Mouse (Mus musculus): ENCODE results near the gene Thop1. TPM values are rescaled to one million over a fixed set of nuclear protein-coding genes. Genes with fewer than 3 reads are reported as not detected.

Thop1 gene
- polyA plus RNA-seq, 1 experiment, result 30.7 TPM

- Histone ChIP-seq H3K27ac (ENCODE audit: control insufficient read depth, insufficient read depth, low read length) (no peak within 1 kb of the TSS), H3K4me1 (replicated peaks; ENCODE audit: control insufficient read depth, insufficient read depth, low read length) (no peaks in the 10 kb centered on the region), H3K4me3 (ENCODE audit: control insufficient read depth, insufficient read depth, low read length) (no peak within 1 kb of the TSS), H3K27me3 (ENCODE audit: control insufficient read depth, insufficient read depth, low read length) (peaks cover 5% of the 10 kb centered on the region; the same call in 1 of the 2 replicates), H3K36me3 (ENCODE audit: control insufficient read depth, insufficient read depth, low read length) (no peaks in the 10 kb centered on the region)
- DNase-seq, result no peak
- TF ChIP-seq CTCF (IDR thresholded peaks at IDR 0.05; ENCODE audit: borderline replicate concordance, control insufficient read depth, extremely low read depth, insufficient read depth, low read length, poor library complexity) (no peak), POLR2A (IDR thresholded peaks at IDR 0.05; ENCODE audit: control insufficient read depth, extremely low read depth, insufficient read depth, low read length, poor library complexity) (no peak)
- 60% methylated on average over 12 of the region's 12 CpGs for WGBS
These were observed 44.1 kb upstream of the Thop1 start, which contains the start of gene Diras1 for GRCm38 (mm10) chr10:81025639-81026275. Gene Diras1 (minus strand): TSS chr10:81025662.

- no peak overlapping the region for H3K27ac ChIP-seq (ENCODE audit: control insufficient read depth, insufficient read depth, low read length)
- H3K27me3 ChIP-seq (ENCODE audit: control insufficient read depth, insufficient read depth, low read length), result peaks cover 5% of the 10 kb centered on the region; the same call in 1 of the 2 replicates
- H3K4me3 ChIP-seq (ENCODE audit: control insufficient read depth, insufficient read depth, low read length), result no peak overlapping the region
- H3K4me1 ChIP-seq (replicated peaks; ENCODE audit: control insufficient read depth, insufficient read depth, low read length), result no peaks in the 10 kb centered on the region
- DNase-seq, result no peak
- 96% methylated on average over 5 of the region's 5 CpGs for WGBS
- TF ChIP-seq CTCF (IDR thresholded peaks at IDR 0.05; ENCODE audit: borderline replicate concordance, control insufficient read depth, extremely low read depth, insufficient read depth, low read length, poor library complexity) (no peak), POLR2A (IDR thresholded peaks at IDR 0.05; ENCODE audit: control insufficient read depth, extremely low read depth, insufficient read depth, low read length, poor library complexity) (no peak)
- H3K36me3 ChIP-seq (ENCODE audit: control insufficient read depth, insufficient read depth, low read length), result no peaks in the 10 kb centered on the region
These were observed 43.0 kb upstream of the Thop1 start for GRCm38 (mm10) chr10:81026857-81027256.

GRCm38 (mm10) chr10:81027331-81027730 is 42.5 kb upstream of the Thop1 start:
- Histone ChIP-seq H3K4me1 (replicated peaks; ENCODE audit: control insufficient read depth, insufficient read depth, low read length) (no peaks in the 10 kb centered on the region), H3K27ac (ENCODE audit: control insufficient read depth, insufficient read depth, low read length) (no peak overlapping the region), H3K4me3 (ENCODE audit: control insufficient read depth, insufficient read depth, low read length) (no peak overlapping the region), H3K36me3 (ENCODE audit: control insufficient read depth, insufficient read depth, low read length) (no peaks in the 10 kb centered on the region), H3K27me3 (ENCODE audit: control insufficient read depth, insufficient read depth, low read length) (peaks cover 5% of the 10 kb centered on the region; the same call in 1 of the 2 replicates)
- TF ChIP-seq POLR2A (IDR thresholded peaks at IDR 0.05; ENCODE audit: control insufficient read depth, extremely low read depth, insufficient read depth, low read length, poor library complexity) (no peak), CTCF (IDR thresholded peaks at IDR 0.05; ENCODE audit: borderline replicate concordance, control insufficient read depth, extremely low read depth, insufficient read depth, low read length, poor library complexity) (no peak)
- DNase-seq, result no peak
- 57% methylated on average over 4 of the region's 4 CpGs for WGBS

- no peak overlapping the region for H3K4me3 ChIP-seq (ENCODE audit: control insufficient read depth, insufficient read depth, low read length)
- TF ChIP-seq CTCF (IDR thresholded peaks at IDR 0.05; ENCODE audit: borderline replicate concordance, control insufficient read depth, extremely low read depth, insufficient read depth, low read length, poor library complexity) (no peak), POLR2A (IDR thresholded peaks at IDR 0.05; ENCODE audit: control insufficient read depth, extremely low read depth, insufficient read depth, low read length, poor library complexity) (no peak)
- no peaks in the 10 kb centered on the region for H3K4me1 ChIP-seq (replicated peaks; ENCODE audit: control insufficient read depth, insufficient read depth, low read length)
- peaks cover 5% of the 10 kb centered on the region; the same call in 1 of the 2 replicates for H3K27me3 ChIP-seq (ENCODE audit: control insufficient read depth, insufficient read depth, low read length)
- no peak overlapping the region for H3K27ac ChIP-seq (ENCODE audit: control insufficient read depth, insufficient read depth, low read length)
- no peak for DNase-seq
- no peaks in the 10 kb centered on the region for H3K36me3 ChIP-seq (ENCODE audit: control insufficient read depth, insufficient read depth, low read length)
These were observed 41.6 kb upstream of the Thop1 start for GRCm38 (mm10) chr10:81028219-81028618.

- 82% methylated on average over 10 of the region's 10 CpGs for WGBS
- DNase-seq, result no peak
- TF ChIP-seq POLR2A (IDR thresholded peaks at IDR 0.05; ENCODE audit: control insufficient read depth, extremely low read depth, insufficient read depth, low read length, poor library complexity) (no peak), CTCF (IDR thresholded peaks at IDR 0.05; ENCODE audit: borderline replicate concordance, control insufficient read depth, extremely low read depth, insufficient read depth, low read length, poor library complexity) (no peak)
These were observed 40.8 kb upstream of the Thop1 start for GRCm38 (mm10) chr10:81029031-81029430.

GRCm38 (mm10) chr10:81033586-81033985 is 36.2 kb upstream of the Thop1 start:
- no peak for TF ChIP-seq POLR2A (IDR thresholded peaks at IDR 0.05; ENCODE audit: control insufficient read depth, extremely low read depth, insufficient read depth, low read length, poor library complexity)
- no peak for TF ChIP-seq CTCF (IDR thresholded peaks at IDR 0.05; ENCODE audit: borderline replicate concordance, control insufficient read depth, extremely low read depth, insufficient read depth, low read length, poor library complexity)

More at GRCm38 (mm10) chr10:81029031-81029430, 40.8 kb upstream of the Thop1 start:
- Histone ChIP-seq H3K27ac (ENCODE audit: control insufficient read depth, insufficient read depth, low read length) (no peak overlapping the region), H3K4me3 (ENCODE audit: control insufficient read depth, insufficient read depth, low read length) (no peak overlapping the region), H3K36me3 (ENCODE audit: control insufficient read depth, insufficient read depth, low read length) (no peaks in the 10 kb centered on the region), H3K4me1 (replicated peaks; ENCODE audit: control insufficient read depth, insufficient read depth, low read length) (no peaks in the 10 kb centered on the region), H3K27me3 (ENCODE audit: control insufficient read depth, insufficient read depth, low read length) (peaks cover 5% of the 10 kb centered on the region; the same call in 1 of the 2 replicates)

More at GRCm38 (mm10) chr10:81033586-81033985, 36.2 kb upstream of the Thop1 start:
- Histone ChIP-seq H3K27me3 (ENCODE audit: control insufficient read depth, insufficient read depth, low read length) (no peaks in the 10 kb centered on the region), H3K27ac (ENCODE audit: control insufficient read depth, insufficient read depth, low read length) (no peak overlapping the region), H3K4me1 (replicated peaks; ENCODE audit: control insufficient read depth, insufficient read depth, low read length) (peaks cover 2% of the 10 kb centered on the region; the same call in 1 of the 2 replicates), H3K4me3 (ENCODE audit: control insufficient read depth, insufficient read depth, low read length) (no peak overlapping the region), H3K36me3 (ENCODE audit: control insufficient read depth, insufficient read depth, low read length) (no peaks in the 10 kb centered on the region)
- 94% methylated on average over 10 of the region's 10 CpGs for WGBS
- no peak for DNase-seq

Measured in thymus, adult 2 months (tissue).